Mouse (Mus musculus) MEL (cell line): ENCODE measurements around the gene E130309D02Rik.

Experiments
- BHLHE40 ChIP-seq: IDR thresholded peaks from 2 replicates; pipeline ENCODE4 v1.6.1; 2012; ENCODE audit warnings: low read depth, mild to moderate bottlenecking, inconsistent platforms, low read length, improper control_type of control experiment, borderline replicate concordance
- CTCF ChIP-seq, 3 experiments: IDR thresholded peaks in 2 of 3; conservative IDR thresholded peaks in 1 of 3; 2 replicates each; pipeline ENCODE4 v1.5.1; 2011 to 2012; ENCODE audit warnings: low read length in 3 of 3, low read depth in 2 of 3, mild to moderate bottlenecking in 2 of 3, improper control_type of control experiment in 1 of 3, inconsistent platforms in 1 of 3, mixed read lengths in 1 of 3, moderate library complexity in 1 of 3; ENCODE audit not compliant: control insufficient read depth in 1 of 3, insufficient read depth in 1 of 3, poor library complexity in 1 of 3, severe bottlenecking in 1 of 3
- E2F4 ChIP-seq: IDR thresholded peaks from 2 replicates; pipeline ENCODE4 v1.6.1; 2011; ENCODE audit warnings: low read depth, low read length, improper control_type of control experiment, borderline replicate concordance
- EP300 ChIP-seq, 2 experiments: IDR thresholded peaks; 2 replicates each; pipeline ENCODE4 v1.6.1; 2011; ENCODE audit warnings: improper control_type of control experiment in 2 of 2, low read length in 2 of 2, low read depth in 1 of 2, mild to moderate bottlenecking in 1 of 2
- KAT2A ChIP-seq: conservative IDR thresholded peaks from 2 replicates; pipeline ENCODE4 v1.6.1; 2012; ENCODE audit warnings: low read depth, low read length, improper control_type of control experiment, inconsistent platforms
- NELFE ChIP-seq: IDR thresholded peaks from 2 replicates; pipeline ENCODE4 v1.6.1; 2011; ENCODE audit warnings: low read depth, low read length, improper control_type of control experiment
- POLR2A ChIP-seq, 2 experiments: IDR thresholded peaks; 2 replicates each; pipeline ENCODE4 v1.6.1; 2011 to 2012; ENCODE audit warnings: low read length in 2 of 2, mild to moderate bottlenecking in 2 of 2, control low read depth in 1 of 2, improper control_type of control experiment in 1 of 2, low read depth in 1 of 2, moderate library complexity in 1 of 2; ENCODE audit not compliant: control insufficient read depth in 1 of 2, insufficient read depth in 1 of 2, poor library complexity in 1 of 2
- POLR2AphosphoS5 ChIP-seq: IDR thresholded peaks from 2 replicates; pipeline ENCODE4 v1.6.1; 2012; ENCODE audit warnings: low read depth, borderline replicate concordance, mild to moderate bottlenecking, inconsistent platforms, low read length, moderate library complexity, mixed read lengths
- TAL1 ChIP-seq: IDR thresholded peaks from 2 replicates; pipeline ENCODE4 v1.6.1; 2012; ENCODE audit warnings: mild to moderate bottlenecking, inconsistent platforms, low read length, moderate library complexity, mixed read lengths
- ZNF384 ChIP-seq: IDR thresholded peaks from 2 replicates; pipeline ENCODE4 v1.6.1; 2012; ENCODE audit warnings: low read depth, mild to moderate bottlenecking, inconsistent platforms, low read length, improper control_type of control experiment

DNA sequence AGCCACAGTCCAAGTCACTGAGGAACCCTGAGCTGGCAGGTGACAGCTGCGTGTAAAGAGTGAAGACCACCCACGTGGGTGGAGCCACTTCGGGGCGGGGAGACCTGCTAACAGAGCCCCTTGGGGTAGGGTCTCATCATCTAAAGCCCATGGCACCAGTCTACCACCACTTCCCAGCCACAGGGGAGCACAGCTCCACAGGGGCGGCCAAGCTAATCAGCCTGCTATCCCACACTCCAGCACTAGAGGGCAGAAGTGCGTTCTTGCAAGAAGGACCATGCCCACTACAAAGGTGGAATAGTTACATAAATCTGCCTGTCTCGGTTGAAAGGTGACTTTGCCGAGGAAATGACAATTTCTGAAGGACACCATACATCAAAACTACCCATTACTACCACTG, 3.3 kb downstream of the E130309D02Rik start:
- peak; percentile 73 to 89 (median 78) for TF ChIP-seq CTCF (IDR thresholded peaks at IDR 0.05 in 2 of 3, conservative IDR thresholded peaks at IDR 0.05 in 1 of 3; ENCODE audit: control insufficient read depth in 1 of 3, insufficient read depth in 1 of 3, low read depth in 2 of 3, low read length in 3 of 3, poor library complexity in 1 of 3, severe bottlenecking in 1 of 3)
- TF ChIP-seq NELFE = no peak
- no peak for TF ChIP-seq POLR2A (IDR thresholded peaks at IDR 0.05; ENCODE audit: control insufficient read depth in 1 of 2, insufficient read depth in 1 of 2, low read depth in 1 of 2, low read length in 2 of 2, poor library complexity in 1 of 2)
- no peak for TF ChIP-seq TAL1
- no peak for TF ChIP-seq POLR2AphosphoS5
- no peak for TF ChIP-seq ZNF384
- TF ChIP-seq EP300 (IDR thresholded peaks at IDR 0.05; ENCODE audit: low read depth in 1 of 2, low read length in 2 of 2) = no peak
- TF ChIP-seq BHLHE40 = no peak
- no peak for TF ChIP-seq KAT2A
- no peak for TF ChIP-seq E2F4
